Mouse (Mus musculus): ENCODE results near the gene Amy2a4. TPM values are rescaled to one million over a fixed set of nuclear protein-coding genes. Genes with fewer than 3 reads are reported as not detected.

Amy2a4 gene
- not detected for polyA plus RNA-seq (2017; shearing (Covaris generic))

DNA sequence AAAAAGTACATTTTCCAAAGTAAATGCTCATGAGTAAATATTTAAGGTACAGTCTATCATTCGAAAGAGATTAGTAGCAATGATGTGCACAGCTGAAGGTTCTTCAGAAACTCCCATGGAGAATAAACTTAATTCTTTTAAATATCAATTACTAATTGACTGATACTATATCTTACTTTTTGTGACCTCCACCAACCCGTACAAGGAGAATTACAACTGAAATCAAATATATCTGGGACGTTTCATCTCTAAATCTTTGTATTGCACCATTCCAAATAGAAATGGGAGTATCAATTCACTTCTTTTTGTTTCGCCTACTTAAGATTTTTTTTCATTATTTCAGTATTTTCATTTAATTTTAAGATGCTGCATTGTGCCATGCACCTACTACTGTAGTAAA, at the start of gene Amy2a4:
Amy2a4 (minus strand) TSS at position 101 of the 400 bp plus-strand sequence.

GRCm38 (mm10) chr3:113323952-113324351, 32.7 kb upstream of the Amy2a4 start, which contains the start of gene Amy2a3:
Gene Amy2a3, minus strand, starts transcription at chr3:113324052.

DNA sequence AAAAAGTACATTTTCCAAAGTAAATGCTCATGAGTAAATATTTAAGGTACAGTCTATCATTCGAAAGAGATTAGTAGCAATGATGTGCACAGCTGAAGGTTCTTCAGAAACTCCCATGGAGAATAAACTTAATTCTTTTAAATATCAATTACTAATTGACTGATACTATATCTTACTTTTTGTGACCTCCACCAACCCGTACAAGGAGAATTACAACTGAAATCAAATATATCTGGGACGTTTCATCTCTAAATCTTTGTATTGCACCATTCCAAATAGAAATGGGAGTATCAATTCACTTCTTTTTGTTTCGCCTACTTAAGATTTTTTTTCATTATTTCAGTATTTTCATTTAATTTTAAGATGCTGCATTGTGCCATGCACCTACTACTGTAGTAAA, 32.5 kb downstream of the Amy2a4 start, which contains the start of gene Amy2a5:
Amy2a5 (minus strand) TSS at position 101 of the 400 bp plus-strand sequence.

Other genes starting within 250 kb of the Amy2a4 start
- under 1 TPM in 1 of 2 experiments, not detected in 1; 0.11 TPM for gene Amy2a5, start 32.6 kb downstream of the Amy2a4 start, polyA plus RNA-seq (2017; shearing (Covaris generic))
- gene Amy2a3, start 32.6 kb upstream of the Amy2a4 start, polyA plus RNA-seq (2017; shearing (Covaris generic)) = not detected
- not detected for gene Amy2a2, start 65.2 kb upstream of the Amy2a4 start, polyA plus RNA-seq (2017; shearing (Covaris generic))
- gene Amy2a1, start 241.0 kb upstream of the Amy2a4 start, polyA plus RNA-seq (2017; shearing (Covaris generic)) = not detected

All from activated CD4-positive, CD25-positive, alpha-beta regulatory T cell (primary cell).